Mouse (Mus musculus) heart, embryonic 13.5 days (tissue): ENCODE measurements around the gene Entpd6. TPM values are rescaled to one million over a fixed set of nuclear protein-coding genes. Genes with fewer than 3 reads are reported as not detected.

ENCODE experiments used
- ATAC-seq: fragments of 200-750 bp; cut with Nextera tagmentation; 2 replicates; pipeline ENCODE4 v1.8.0; 2017; ENCODE audit warnings: moderate TSS enrichment; ENCODE audit not compliant: insufficient number of reproducible peaks, low FRiP score, low TSS enrichment; ENCODE audit errors: extremely low read depth
- H3K27ac ChIP-seq: fragments of 300-500 bp; sonication (generic); replicated peaks from 2 replicates; pipeline ENCODE4 v1.5.1; 2015; ENCODE audit warnings: moderate library complexity, mild to moderate bottlenecking, inconsistent platforms
- H3K27me3 ChIP-seq: fragments of 300-500 bp; sonication (generic); replicated peaks from 2 replicates; pipeline ENCODE4 v1.6.1; 2015; ENCODE audit warnings: mild to moderate bottlenecking, inconsistent platforms
- H3K36me3 ChIP-seq: fragments of 300-500 bp; sonication (generic); 2 replicates; pipeline ENCODE4 v1.6.1; 2015; ENCODE audit warnings: mild to moderate bottlenecking, inconsistent platforms
- H3K4me1 ChIP-seq: fragments of 300-500 bp; sonication (generic); 2 replicates; pipeline ENCODE4 v1.6.1; 2015; ENCODE audit warnings: inconsistent platforms
- H3K4me2 ChIP-seq: fragments of 300-500 bp; sonication (generic); 2 replicates; pipeline ENCODE4 v1.6.1; 2015; ENCODE audit warnings: inconsistent platforms, mild to moderate bottlenecking, moderate library complexity
- H3K4me3 ChIP-seq: fragments of 300-500 bp; sonication (generic); 2 replicates; pipeline ENCODE4 v1.5.1; 2015; ENCODE audit warnings: moderate library complexity, mild to moderate bottlenecking, inconsistent platforms
- H3K9ac ChIP-seq: fragments of 300-500 bp; sonication (generic); 2 replicates; pipeline ENCODE4 v1.6.1; 2015; ENCODE audit warnings: inconsistent platforms, mild to moderate bottlenecking, moderate library complexity
- H3K9me3 ChIP-seq: fragments of 300-500 bp; sonication (generic); 2 replicates; pipeline ENCODE4 v1.6.1; 2016; ENCODE audit warnings: inconsistent platforms
- WGBS: fragments of 180-500 bp; shearing (Covaris S2); methylation state at CpG from one replicate; pipeline ENCODE4 v1.1.7; 2015; ENCODE audit warnings: mixed read lengths; 5-methylcytosine and 5-hydroxymethylcytosine counted together
- polyA plus RNA-seq: library from polyadenylated mRNA; unstranded; fragments of >200 nt; fragmentation: Nextera tagmentation; extraction: Ambion mirVana; gene quantifications from 2 replicates; pipeline ENCODE4 v1.2.1, GENCODE M21; 2015

Gene Entpd6
- polyA plus RNA-seq, 1 experiment from 2014 or later, result 23.1 TPM

DNA sequence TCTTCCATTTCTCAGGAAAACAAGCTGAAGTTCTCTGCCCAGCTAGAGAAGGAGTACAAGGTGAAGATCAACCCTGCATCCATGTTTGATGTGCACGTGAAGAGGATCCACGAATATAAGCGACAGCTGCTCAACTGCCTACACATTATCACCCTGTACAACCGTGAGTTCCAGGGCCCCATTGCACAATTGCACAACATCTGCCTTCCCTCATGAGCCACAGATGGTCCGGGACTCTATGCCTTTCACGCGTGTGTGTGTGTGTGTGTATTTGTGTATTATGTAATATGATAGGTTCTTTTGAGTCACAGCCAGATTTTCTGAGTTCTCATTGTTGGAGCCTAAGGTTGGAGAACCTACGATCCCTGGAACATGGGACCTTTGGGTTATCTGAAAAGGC, 71.9 kb downstream of the Entpd6 start:
- no peak overlapping the region for H3K4me3 ChIP-seq
- 81% methylated on average over 8 of the region's 8 CpGs for WGBS
- ATAC-seq, result no peak
- no peaks in the 10 kb centered on the region for H3K4me1 ChIP-seq
- no peaks in the 10 kb centered on the region for H3K9me3 ChIP-seq
- H3K27me3 ChIP-seq, result no peaks in the 10 kb centered on the region
- H3K9ac ChIP-seq, result no peak overlapping the region
- H3K4me2 ChIP-seq, result no peak overlapping the region
- peaks cover 100% of the 10 kb centered on the region for H3K36me3 ChIP-seq
- no peak overlapping the region for H3K27ac ChIP-seq

Other genes with a start within 250 kb of the Entpd6 start
- 0.15 and 0.31 TPM in 2 replicates for gene Cst7, start 178.6 kb upstream of the Entpd6 start, polyA plus RNA-seq
- 25.2 and 30.0 TPM in 2 replicates for gene Apmap, start 140.5 kb upstream of the Entpd6 start, polyA plus RNA-seq
- 7.6 and 8.4 TPM in 2 replicates for gene Acss1, start 80.5 kb upstream of the Entpd6 start, polyA plus RNA-seq
- gene Vsx1, start 59.7 kb upstream of the Entpd6 start, polyA plus RNA-seq, result not detected in 2 replicates
- gene Pygb, start 37.7 kb downstream of the Entpd6 start, polyA plus RNA-seq, result 185 and 195 TPM in 2 replicates
- gene Abhd12, start 155.7 kb downstream of the Entpd6 start, polyA plus RNA-seq, result 42.3 and 45.0 TPM in 2 replicates
- 29.3 and 30.7 TPM in 2 replicates for gene Gins1, start 156.4 kb downstream of the Entpd6 start, polyA plus RNA-seq